Mouse (Mus musculus): ENCODE results near the gene Kmt2d. TPM values are rescaled to one million over a fixed set of nuclear protein-coding genes. Genes with fewer than 3 reads are reported as not detected.
A peak's percentile ranks its signal among the peaks of the same experiment; 100 is the strongest.

Kmt2d gene
- total RNA-seq, 2 experiments from 2014 or later, result 62.4 to 64.3 TPM

- intact Hi-C loops (cut with DNase I), result loop anchor here (1.0 to 5.0 kb wide), 2 partner anchors 36 to 105 kb away; no protein-coding TSS in a partner anchor
- DNase-seq (ENCODE audit: extremely low spot score in 1 of 2, low spot score in 2 of 2), result peak; percentile 62 to 67
These were observed 21.1 kb upstream of the Kmt2d start for GRCm38 (mm10) chr15:98891907-98892606.

DNA sequence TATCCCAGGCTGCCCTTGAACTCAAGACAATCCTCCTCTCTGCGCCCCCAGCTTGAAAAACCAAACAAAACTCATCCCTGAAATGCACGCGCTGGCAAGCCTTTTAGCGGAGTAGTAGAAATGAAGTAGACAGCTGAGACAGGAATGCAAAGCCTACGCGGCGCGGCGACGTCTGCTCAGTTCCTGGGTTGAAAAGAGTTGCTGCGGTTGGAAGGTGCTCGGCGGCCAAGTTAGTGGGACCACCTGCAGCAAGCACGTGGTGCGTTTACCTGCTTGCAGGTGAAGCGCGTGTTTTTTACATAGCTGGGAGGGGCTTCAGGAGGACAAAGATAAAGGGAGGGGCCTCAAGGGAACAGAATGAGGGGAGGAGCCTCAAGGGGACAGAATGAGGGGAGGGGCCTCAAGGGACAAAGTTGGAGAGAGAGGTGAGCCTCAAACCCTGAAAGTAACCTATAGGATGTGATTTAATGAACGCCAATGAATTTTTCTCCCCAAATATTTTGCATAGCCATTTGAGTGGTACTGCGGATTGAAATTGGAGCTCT, 20.3 kb upstream of the Kmt2d start:
- no peak for DNase-seq (ENCODE audit: extremely low spot score in 1 of 2, low spot score in 2 of 2)
- intact Hi-C loops (cut with DNase I), result loop anchor here (5.0 kb wide), 1 partner anchor 106 kb away; no protein-coding TSS in a partner anchor

DNA sequence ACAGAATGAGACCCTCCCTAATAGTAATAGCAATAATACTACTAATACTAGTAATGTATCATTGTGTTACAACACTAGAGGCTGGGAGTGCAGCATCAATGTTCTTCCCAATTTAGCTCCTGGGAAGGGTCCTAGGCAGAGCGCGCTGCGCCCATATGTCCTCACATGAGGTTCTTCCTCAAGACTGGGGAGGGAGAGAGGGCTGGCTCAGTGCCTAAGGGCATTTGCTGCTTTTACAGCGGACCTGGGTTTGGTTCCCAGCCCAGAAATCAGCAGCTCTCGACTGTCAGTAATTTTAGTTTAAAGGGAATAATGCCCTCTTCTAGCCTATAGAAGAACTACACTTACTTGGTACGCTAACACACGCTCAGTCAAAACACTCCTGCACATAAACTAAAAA, 16.5 kb upstream of the Kmt2d start:
- intact Hi-C loops (cut with DNase I), result no loop called here
- no peak for DNase-seq (ENCODE audit: extremely low spot score in 1 of 2, low spot score in 2 of 2)

- intact Hi-C loops (cut with DNase I), result no loop called here
- no peak for DNase-seq (ENCODE audit: extremely low spot score in 1 of 2, low spot score in 2 of 2)
These were observed 15.8 kb upstream of the Kmt2d start for GRCm38 (mm10) chr15:98886667-98887387.

- no peak for DNase-seq (ENCODE audit: extremely low spot score in 1 of 2, low spot score in 2 of 2)
- intact Hi-C loops (cut with DNase I), result no loop called here
These were observed 13.1 kb upstream of the Kmt2d start for GRCm38 (mm10) chr15:98884106-98884505.

DNA sequence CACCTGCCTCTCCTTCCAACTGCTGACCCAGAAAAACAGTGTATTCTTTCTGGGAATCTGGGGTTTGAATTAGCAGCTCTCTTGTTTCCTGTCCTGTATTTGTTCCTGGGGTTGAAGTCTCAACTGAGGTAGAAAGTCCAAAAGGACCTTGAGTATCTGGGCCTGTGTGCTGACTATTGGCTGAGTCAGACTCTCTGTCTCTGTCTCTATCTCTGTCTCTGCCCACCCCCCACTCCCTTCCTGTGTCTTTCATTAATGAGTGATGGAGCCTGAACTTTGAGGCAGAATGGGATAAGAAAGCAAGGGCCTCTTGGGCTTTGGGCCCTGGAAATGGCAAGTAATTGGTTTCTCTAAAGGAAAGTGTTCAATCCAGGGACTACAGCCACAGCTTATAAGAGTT, 12.7 kb upstream of the Kmt2d start:
- no peak for DNase-seq (ENCODE audit: extremely low spot score in 1 of 2, low spot score in 2 of 2)
- intact Hi-C loops (cut with DNase I), result no loop called here

DNA sequence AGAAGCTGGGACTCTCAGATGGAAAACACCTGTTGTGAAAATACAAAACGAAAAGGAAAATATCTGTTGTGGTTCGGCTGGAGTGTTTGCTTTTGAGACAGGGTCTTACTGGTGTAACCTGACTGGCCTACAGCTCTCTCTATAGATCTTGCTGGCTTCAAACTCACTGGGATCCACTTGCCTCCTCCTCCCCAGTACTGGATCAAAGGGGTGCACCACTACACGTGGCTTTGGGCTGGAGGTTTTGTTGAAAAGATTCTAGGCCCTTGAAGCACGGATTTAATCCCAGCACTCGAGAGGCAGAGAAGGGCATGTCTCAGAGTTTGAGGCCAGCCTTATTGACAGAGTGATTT, 10.6 kb upstream of the Kmt2d start:
- no peak for DNase-seq (ENCODE audit: extremely low spot score in 1 of 2, low spot score in 2 of 2)
- intact Hi-C loops (cut with DNase I), result no loop called here

GRCm38 (mm10) chr15:98880978-98881655, 10.1 kb upstream of the Kmt2d start:
- intact Hi-C loops (cut with DNase I), result no loop called here
- peak; percentile 89 to 94 for DNase-seq (ENCODE audit: extremely low spot score in 1 of 2, low spot score in 2 of 2)

- peak; percentile 56 to 76 for DNase-seq (ENCODE audit: extremely low spot score in 1 of 2, low spot score in 2 of 2)
- intact Hi-C loops (cut with DNase I), result loop anchor here (5.0 kb wide), 1 partner anchor 50 kb away; no protein-coding TSS in a partner anchor
These were observed 6.3 kb upstream of the Kmt2d start for GRCm38 (mm10) chr15:98877331-98877730.

- intact Hi-C loops (cut with DNase I), result no loop called here
- peak; percentile 93 to 96 for DNase-seq (ENCODE audit: extremely low spot score in 1 of 2, low spot score in 2 of 2)
These were observed 1.2 kb upstream of the Kmt2d start for GRCm38 (mm10) chr15:98871916-98872888.

- intact Hi-C loops (cut with DNase I), result no loop called here
- DNase-seq (ENCODE audit: extremely low spot score in 1 of 2, low spot score in 2 of 2), result no peak
These were observed 580 bp downstream of the Kmt2d start for GRCm38 (mm10) chr15:98870179-98871069.

DNA sequence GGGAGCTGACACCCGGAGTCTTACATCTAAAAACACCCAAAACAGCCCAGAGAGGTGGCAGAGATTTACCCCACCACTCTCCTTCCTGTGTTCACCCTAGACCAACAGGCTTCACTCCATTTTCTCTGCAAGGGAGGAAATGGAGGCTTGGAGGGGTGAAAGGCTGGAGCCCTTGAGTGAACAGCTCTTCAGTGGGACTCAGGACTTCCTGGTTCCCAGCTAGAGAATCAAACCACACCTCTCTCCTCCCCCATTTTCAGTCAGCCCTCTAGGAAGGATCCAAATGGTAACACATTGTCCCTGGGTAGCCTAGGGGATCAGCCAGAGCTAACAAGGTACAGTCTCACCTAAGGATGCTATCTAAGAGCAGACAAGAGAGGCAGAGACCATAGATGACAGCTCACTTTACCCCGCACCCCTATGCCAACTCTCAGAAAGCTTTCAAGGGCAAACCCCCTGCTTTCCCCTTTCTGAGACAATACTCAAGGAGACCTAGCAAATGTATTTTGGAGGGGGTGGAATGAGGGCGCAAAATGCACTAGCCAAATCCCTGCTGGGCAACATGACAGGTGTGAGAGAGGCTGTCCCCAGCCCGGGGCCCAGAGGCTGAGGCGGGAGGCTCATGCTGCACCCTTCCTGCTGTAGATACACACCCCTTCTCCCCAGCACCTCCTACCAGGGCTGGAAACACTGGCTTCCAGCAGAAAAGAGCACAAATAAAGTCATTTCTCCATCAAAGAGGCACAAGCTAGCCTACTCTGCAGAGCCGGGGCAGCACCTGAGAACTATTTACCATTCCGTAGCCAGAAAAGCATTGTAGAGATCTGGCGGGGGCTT, 1.4 kb downstream of the Kmt2d start:
- intact Hi-C loops (cut with DNase I), result loop anchor here (5.0 kb wide), 1 partner anchor 37 kb away; the partner anchor contains the start of gene Prkag1
- no peak for DNase-seq (ENCODE audit: extremely low spot score in 1 of 2, low spot score in 2 of 2)

DNA sequence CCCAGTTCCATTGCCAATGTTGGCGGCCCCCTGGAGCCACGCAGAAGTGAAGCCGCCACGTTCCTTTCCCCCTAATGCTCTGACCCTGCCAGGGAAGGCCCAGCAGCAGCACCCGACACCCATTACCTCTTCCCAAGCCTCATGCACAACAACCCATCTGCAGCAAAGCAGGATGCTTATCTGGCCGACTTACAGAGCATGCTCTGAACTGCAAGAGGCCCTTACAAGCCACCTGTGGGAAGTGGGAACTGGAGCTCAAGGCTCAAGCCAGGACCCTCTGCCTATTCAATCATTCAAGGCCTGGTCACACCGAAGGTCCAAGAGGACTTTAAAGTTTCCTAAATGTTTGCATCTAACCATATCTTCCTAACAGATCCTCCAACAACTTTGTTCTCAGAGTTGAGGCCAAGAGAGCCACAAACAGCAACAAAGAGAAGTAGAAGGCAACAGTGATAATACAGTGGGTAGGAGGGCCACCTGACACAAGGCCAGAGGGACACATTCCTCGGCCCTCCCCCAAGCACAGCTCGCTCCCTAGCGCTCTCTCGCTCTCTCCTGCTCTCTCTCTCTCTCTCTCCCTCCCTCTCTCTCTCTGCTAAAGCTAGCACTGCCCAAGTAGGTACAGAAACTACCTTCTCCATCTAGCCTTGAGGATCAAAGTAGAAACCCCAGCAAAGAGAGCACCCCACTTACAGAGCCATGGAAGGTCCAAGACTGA, 2.5 kb downstream of the Kmt2d start:
- DNase-seq (ENCODE audit: extremely low spot score in 1 of 2, low spot score in 2 of 2), result no peak
- intact Hi-C loops (cut with DNase I), result loop anchor here (5.0 kb wide), 1 partner anchor 36 kb away; the partner anchor contains the start of gene Prkag1

DNA sequence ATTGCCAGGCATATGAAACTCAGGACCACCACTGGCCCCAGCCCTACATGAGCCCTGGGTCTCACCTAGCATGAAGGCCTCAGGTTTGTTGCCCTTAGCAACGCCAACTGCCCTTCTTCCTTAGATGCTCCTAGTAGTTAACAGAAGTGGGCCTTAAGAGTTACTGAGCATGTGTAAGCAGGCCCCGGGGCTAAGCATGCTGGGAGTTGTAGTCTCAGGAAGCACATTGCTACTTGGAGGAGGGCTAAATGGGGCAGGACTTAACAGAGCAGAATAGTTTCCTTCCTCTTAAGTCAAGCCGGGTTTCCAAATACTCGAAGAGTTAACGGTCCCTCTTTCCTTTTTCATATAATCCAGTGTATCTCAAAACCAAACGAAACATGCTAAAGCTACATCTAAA, 3.7 kb downstream of the Kmt2d start:
- intact Hi-C loops (cut with DNase I), result loop anchor here (5.0 kb wide), 1 partner anchor 35 kb away; the partner anchor contains the start of gene Prkag1
- peak; percentile 56 to 69 for DNase-seq (ENCODE audit: extremely low spot score in 1 of 2, low spot score in 2 of 2)

DNA sequence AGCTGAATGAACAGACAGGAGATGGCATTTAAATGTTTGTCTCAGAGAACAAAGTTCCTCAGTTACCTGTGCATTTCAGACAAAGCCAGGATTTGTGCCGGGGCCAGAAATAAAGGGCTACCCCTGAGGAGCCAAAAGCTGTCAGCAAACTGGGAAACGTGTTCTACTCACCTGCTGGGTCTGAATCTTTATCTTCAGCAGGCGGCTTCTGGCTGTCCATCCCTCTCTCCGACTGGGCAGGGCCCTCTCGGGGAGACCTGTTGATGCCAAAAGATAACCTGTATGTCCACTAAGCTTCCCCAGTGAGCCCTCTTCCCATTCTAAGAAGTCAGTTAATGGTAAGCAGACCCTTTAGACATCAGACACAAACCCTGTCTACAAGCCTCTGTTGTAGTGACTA, 4.5 kb downstream of the Kmt2d start:
- no peak for DNase-seq (ENCODE audit: extremely low spot score in 1 of 2, low spot score in 2 of 2)
- intact Hi-C loops (cut with DNase I), result loop anchor here (5.0 kb wide), 1 partner anchor 34 kb away; the partner anchor contains the start of gene Prkag1

GRCm38 (mm10) chr15:98865771-98866170, 5.2 kb downstream of the Kmt2d start:
- no peak for DNase-seq (ENCODE audit: extremely low spot score in 1 of 2, low spot score in 2 of 2)
- intact Hi-C loops (cut with DNase I), result loop anchor here (2.0 to 5.0 kb wide), 2 partner anchors 25 to 33 kb away; partner anchors contain the start of gene Prkag1
